Mouse (Mus musculus) forebrain, embryonic 10.5 days (tissue): ENCODE results near the gene Gm10447. TPM values are rescaled to one million over a fixed set of nuclear protein-coding genes. Genes with fewer than 3 reads are reported as not detected.
"Not testable (repeated sequence)": the region's sequence is repeated elsewhere in the genome, so short reads cannot be mapped to it uniquely, and the experiment has no call there.

Source experiments
- DNase-seq: peaks from one replicate; pipeline ENCODE4 v3.0.0-alpha.2; 2017; ENCODE audit warnings: low spot score; ENCODE audit errors: extremely low spot score
- H3K27ac ChIP-seq: fragments of 300-500 bp; sonication (generic); 2 replicates; pipeline ENCODE4 v1.5.1; 2016; ENCODE audit warnings: mild to moderate bottlenecking
- H3K27me3 ChIP-seq: fragments of 300-500 bp; sonication (generic); 2 replicates; pipeline ENCODE4 v1.6.1; 2016; ENCODE audit warnings: mild to moderate bottlenecking; ENCODE audit not compliant: poor library complexity, severe bottlenecking
- H3K36me3 ChIP-seq: fragments of 300-500 bp; sonication (generic); replicated peaks from 2 replicates; pipeline ENCODE4 v1.6.1; 2016; ENCODE audit warnings: mild to moderate bottlenecking, moderate library complexity
- H3K4me1 ChIP-seq: fragments of 300-500 bp; sonication (generic); 2 replicates; pipeline ENCODE4 v1.6.1; 2016
- H3K4me3 ChIP-seq: fragments of 300-500 bp; sonication (generic); 2 replicates; pipeline ENCODE4 v1.5.1; 2016; ENCODE audit warnings: mild to moderate bottlenecking, moderate library complexity
- H3K9me3 ChIP-seq: fragments of 300-500 bp; sonication (generic); 2 replicates; pipeline ENCODE4 v1.6.1; 2016; ENCODE audit warnings: mild to moderate bottlenecking, moderate library complexity
- WGBS: fragments of 180-500 bp; shearing (Covaris S2); methylation state at CpG from one replicate; pipeline ENCODE4 v1.1.7; 2016; 5-methylcytosine and 5-hydroxymethylcytosine counted together
- polyA plus RNA-seq: library from polyadenylated mRNA; unstranded; fragments of >200 nt; fragmentation: Nextera tagmentation; extraction: Ambion mirVana; gene quantifications from 2 replicates; pipeline ENCODE4 v1.2.1, GENCODE M21; 2016

The Gm10447 gene
- polyA plus RNA-seq, 1 experiment from 2014 or later = not detected

DNA sequence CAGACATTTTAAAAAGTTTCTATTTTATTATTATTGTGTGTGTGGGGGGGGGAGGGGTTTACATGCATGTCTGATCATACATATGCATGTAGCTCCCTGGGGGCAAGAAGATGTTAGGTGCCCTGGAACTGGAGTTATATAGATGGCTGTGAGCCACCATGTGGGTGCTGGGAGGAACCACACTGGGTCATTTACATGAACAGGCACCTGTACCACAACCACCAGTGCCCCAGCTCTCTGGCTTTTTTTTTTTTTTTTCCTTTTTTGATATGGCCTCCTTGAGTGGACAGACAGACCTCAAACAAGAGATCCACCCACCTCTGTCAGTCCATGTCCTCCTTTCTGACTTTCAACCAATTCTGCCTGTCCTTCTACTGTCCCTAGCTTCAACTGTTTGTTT lies 27.7 kb downstream of the Gm10447 start:
- Histone ChIP-seq H3K27ac (no peak overlapping the region), H3K27me3 (no peaks in the 10 kb centered on the region), H3K36me3 (peaks cover 26% of the 10 kb centered on the region), H3K4me3 (peak overlapping the region; percentile 96), H3K9me3 (no peaks in the 10 kb centered on the region), H3K4me1 (peaks cover 20% of the 10 kb centered on the region)
- DNase-seq = no peak

DNA sequence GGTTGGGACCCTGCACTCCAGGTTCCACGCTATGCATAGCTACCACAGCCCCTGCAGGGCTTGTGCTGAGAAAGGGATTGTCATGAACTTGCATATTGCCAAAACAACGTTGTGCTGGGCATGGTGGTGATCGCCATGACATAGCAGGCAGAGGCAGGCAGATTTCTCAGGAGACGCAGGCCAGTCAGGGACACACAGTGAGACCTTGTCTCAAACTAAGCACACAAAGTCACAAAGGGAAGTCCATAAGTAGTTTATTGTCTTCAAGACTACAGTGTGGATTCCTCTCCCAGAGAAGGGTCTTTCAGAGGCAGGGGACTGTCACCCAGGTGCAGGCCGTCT lies 28.2 kb downstream of the Gm10447 start:
- Histone ChIP-seq H3K27me3 (no peaks in the 10 kb centered on the region), H3K4me3 (no peak overlapping the region; the same call in 1 of the 2 replicates), H3K4me1 (peaks cover 20% of the 10 kb centered on the region), H3K27ac (no peak overlapping the region), H3K9me3 (no peaks in the 10 kb centered on the region), H3K36me3 (peaks cover 26% of the 10 kb centered on the region)
- no peak for DNase-seq
- WGBS = 98% methylated on average over 5 of the region's 5 CpGs

DNA sequence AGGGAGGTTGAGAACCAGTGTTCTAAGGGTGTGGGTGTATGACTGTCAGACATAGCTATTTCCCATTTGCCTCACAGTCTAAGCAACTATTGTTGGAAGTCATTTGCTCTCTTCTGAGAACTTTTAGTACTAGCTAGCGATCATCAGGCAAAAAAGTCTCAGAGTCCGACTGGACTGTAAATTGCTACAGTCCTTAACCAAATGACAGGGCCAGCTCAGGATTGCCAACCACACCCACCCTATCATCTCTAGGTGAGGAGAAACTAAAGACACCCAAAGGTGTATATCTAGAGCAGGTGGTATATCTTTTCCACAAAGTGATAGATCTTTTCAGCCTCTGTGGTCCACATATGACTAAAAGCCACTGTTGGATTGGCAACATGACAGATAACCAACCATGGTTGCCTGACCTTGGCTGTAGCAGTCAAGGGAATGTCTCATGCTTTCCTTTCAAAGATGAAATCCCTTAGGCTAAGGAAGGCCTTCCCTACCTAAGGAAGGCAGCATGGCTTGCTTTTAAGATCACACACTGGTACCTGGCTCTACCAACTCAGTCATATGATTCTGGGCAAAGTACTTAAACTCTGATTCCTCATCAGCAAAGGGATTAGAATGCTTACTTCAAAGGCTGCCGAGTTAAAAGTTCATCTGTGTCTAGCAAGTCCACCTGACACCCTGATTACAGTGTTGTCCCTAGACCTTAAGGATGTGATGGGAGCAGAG lies 28.8 kb downstream of the Gm10447 start:
- Histone ChIP-seq H3K27me3 (no peaks in the 10 kb centered on the region), H3K4me3 (no peak overlapping the region), H3K36me3 (peaks cover 26% of the 10 kb centered on the region), H3K27ac (no peak overlapping the region), H3K9me3 (no peaks in the 10 kb centered on the region), H3K4me1 (peaks cover 20% of the 10 kb centered on the region)
- no peak for DNase-seq
- 90% methylated on average over 3 of the region's 3 CpGs for WGBS

DNA sequence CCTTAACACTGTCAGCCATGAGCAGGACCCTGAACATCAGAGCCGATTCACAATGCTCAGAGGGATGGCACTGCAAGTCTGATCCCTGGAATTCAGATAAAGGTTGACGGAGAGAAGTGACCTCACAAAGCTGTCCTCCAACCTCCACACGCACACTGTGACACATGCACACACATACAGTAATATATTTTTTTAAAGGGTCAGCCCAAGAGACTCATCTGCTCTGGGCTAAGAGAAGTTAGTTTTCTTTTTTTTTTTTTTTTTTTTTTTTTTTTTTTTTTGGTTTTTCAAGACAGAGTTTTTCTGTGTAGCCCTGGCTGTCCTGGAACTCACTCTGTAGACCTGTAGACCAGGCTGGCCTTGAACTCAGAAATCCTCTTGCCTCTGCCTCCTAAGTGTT lies 30.0 kb downstream of the Gm10447 start:
- DNase-seq, H3K4me3 ChIP-seq, H3K27ac ChIP-seq, H3K27me3 ChIP-seq, H3K9me3 ChIP-seq: not testable (repeated sequence)
- peaks cover 30% of the 10 kb centered on the region for H3K36me3 ChIP-seq
- H3K4me1 ChIP-seq = peaks cover 20% of the 10 kb centered on the region
- WGBS = 90% methylated on average over 3 of the region's 3 CpGs

- Histone ChIP-seq H3K4me1 (peaks cover 12% of the 10 kb centered on the region), H3K27ac (no peak overlapping the region), H3K27me3 (no peaks in the 10 kb centered on the region), H3K4me3 (no peak overlapping the region), H3K9me3 (no peaks in the 10 kb centered on the region), H3K36me3 (peaks cover 38% of the 10 kb centered on the region)
- 87% methylated on average over 6 of the region's 6 CpGs for WGBS
- DNase-seq = no peak
These were observed 31.1 kb downstream of the Gm10447 start for GRCm38 (mm10) chr11:53425711-53426255.

GRCm38 (mm10) chr11:53425251-53425650 lies 31.7 kb downstream of the Gm10447 start:
- H3K9me3 ChIP-seq = no peaks in the 10 kb centered on the region
- no peak overlapping the region for H3K27ac ChIP-seq
- H3K36me3 ChIP-seq = peaks cover 42% of the 10 kb centered on the region
- DNase-seq = no peak
- H3K4me3 ChIP-seq = no peak overlapping the region
- 86% methylated on average over 3 of the region's 3 CpGs for WGBS
- peaks cover 12% of the 10 kb centered on the region for H3K4me1 ChIP-seq
- H3K27me3 ChIP-seq = no peaks in the 10 kb centered on the region

DNA sequence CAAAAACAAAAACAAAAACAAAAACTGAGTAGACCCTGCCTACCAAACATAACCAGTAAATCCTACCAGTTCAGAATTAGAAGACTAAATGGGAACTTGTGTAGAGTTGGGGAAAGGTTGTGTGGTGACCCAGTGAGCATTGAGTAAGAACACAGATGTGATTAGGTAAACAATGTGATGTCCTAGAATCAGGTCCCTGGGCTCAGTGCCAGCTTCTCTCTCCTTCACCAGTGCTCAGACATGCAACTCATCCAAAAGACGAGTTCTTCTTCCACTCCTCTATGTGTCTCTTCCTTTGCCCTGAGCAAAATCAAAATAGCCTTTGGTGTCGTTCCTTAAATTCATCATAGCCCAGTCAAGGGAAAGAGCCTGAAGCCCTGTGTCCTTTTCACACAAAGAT lies 32.1 kb downstream of the Gm10447 start:
- 78% methylated on average over 2 of the region's 2 CpGs for WGBS
- H3K4me3 ChIP-seq = no peak overlapping the region

DNA sequence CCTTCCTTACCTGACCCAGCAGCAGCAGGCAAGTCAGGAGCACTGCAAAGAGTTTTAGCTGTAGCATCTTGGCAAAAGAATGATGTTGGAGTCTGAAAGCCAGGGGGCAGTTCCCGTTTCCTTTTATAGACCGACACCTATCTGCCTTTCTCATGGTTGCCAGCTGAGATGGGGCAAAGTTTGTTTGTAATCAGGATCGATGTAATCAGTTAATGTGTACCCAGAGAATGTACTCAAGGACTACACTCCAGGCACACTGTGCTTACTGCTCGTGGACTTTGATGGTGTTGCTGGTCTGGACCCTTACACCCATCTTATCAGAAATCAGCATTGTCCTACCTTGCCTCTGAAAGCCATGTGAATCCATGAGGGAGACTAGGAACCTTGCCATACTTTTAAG lies 33.9 kb downstream of the Gm10447 start, which contains the start of gene Leap2:
Leap2 (minus strand) TSS at position 135 of the 400 bp plus-strand sequence.
- peaks cover 49% of the 10 kb centered on the region for H3K36me3 ChIP-seq
- no peaks in the 10 kb centered on the region for H3K4me1 ChIP-seq
- H3K9me3 ChIP-seq = no peaks in the 10 kb centered on the region
- H3K27ac ChIP-seq = no peak within 1 kb of the TSS
- no peak for DNase-seq
- no peaks in the 10 kb centered on the region for H3K27me3 ChIP-seq
- no peak within 1 kb of the TSS for H3K4me3 ChIP-seq
- WGBS = 91% methylated on average over 4 of the region's 4 CpGs

More for the DNA sequence above, 32.1 kb downstream of the Gm10447 start:
- Histone ChIP-seq H3K36me3 (peaks cover 46% of the 10 kb centered on the region), H3K9me3 (no peaks in the 10 kb centered on the region), H3K4me1 (peaks cover 8% of the 10 kb centered on the region), H3K27ac (no peak overlapping the region), H3K27me3 (no peaks in the 10 kb centered on the region)
- no peak for DNase-seq

DNA sequence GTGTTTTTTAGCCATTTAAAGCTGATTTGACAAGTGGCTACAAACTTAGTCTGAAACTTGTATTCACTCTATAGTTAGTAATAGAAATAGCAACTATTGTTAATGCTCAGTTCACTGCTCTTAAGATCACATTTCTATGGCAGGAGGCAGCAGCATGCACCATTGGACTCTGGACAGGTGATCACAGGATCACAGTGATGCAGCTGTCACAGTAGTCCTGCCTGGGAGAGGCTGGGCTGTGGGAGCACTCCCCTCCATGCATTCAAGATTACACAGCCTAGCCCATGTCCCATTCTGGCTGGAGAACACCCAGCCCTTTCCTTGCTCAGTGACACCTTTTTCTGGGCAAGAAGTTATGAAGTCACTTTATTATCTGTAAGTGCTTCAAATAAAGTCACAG lies 38.9 kb downstream of the Gm10447 start:
- Histone ChIP-seq H3K4me3 (no peak overlapping the region), H3K36me3 (peaks cover 86% of the 10 kb centered on the region), H3K4me1 (no peaks in the 10 kb centered on the region), H3K27ac (no peak overlapping the region), H3K27me3 (no peaks in the 10 kb centered on the region), H3K9me3 (no peaks in the 10 kb centered on the region)
- DNase-seq = no peak

DNA sequence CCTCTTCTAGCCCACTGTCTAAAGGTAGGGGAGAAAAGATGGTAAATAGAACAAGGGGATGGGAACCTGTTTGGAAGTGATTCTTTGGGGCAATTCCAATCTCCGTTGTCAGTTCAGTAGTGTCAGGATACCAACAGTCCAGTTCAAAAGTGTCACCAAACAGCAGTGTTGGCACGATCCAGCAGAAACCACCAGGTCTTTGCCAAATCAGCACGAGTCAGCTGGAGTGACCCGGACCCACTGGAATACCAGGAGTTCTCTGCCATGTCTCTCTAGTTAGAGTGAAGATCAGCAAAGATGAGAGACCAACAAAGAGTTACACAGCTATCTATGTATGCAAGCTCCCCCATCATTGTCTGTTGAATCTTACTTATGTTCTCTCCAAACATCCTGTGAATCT lies 43.0 kb downstream of the Gm10447 start:
- no peaks in the 10 kb centered on the region for H3K9me3 ChIP-seq
- H3K27ac ChIP-seq = no peak overlapping the region
- peaks cover 98% of the 10 kb centered on the region for H3K36me3 ChIP-seq
- H3K27me3 ChIP-seq = no peaks in the 10 kb centered on the region
- no peak overlapping the region for H3K4me3 ChIP-seq
- H3K4me1 ChIP-seq = no peaks in the 10 kb centered on the region
- WGBS = 98% methylated on average over 4 of the region's 4 CpGs
- DNase-seq = no peak

DNA sequence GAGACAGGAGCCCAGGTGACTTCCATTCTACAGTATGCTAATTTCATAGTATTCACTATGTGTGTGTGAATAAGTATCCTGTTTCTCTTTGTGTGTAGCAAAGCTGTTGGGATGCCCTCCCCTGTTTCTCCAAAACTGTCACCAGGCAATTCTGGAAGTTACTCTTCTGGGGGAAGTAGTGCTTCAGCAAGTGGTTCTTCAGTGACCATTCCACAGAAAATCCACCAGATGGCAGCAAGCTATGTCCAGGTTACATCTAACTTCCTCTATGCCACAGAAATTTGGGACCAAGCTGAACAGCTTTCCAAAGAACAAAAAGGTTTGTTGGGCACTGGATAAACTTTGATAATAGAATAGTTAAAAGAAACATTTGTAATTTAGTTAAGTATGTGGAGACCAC lies 45.2 kb downstream of the Gm10447 start:
- H3K9me3 ChIP-seq = no peaks in the 10 kb centered on the region
- no peaks in the 10 kb centered on the region for H3K4me1 ChIP-seq
- H3K27me3 ChIP-seq = no peaks in the 10 kb centered on the region
- peaks cover 97% of the 10 kb centered on the region for H3K36me3 ChIP-seq
- no peak for DNase-seq
- no peak overlapping the region for H3K27ac ChIP-seq
- H3K4me3 ChIP-seq = no peak overlapping the region
